Mouse (Mus musculus) hindbrain, embryonic 11.5 days (tissue): ENCODE data around the gene Papln. TPM values are rescaled to one million over a fixed set of nuclear protein-coding genes. Genes with fewer than 3 reads are reported as not detected.

Source experiments
- ATAC-seq: fragments of 200-750 bp; cut with Nextera tagmentation; 2 replicates; pipeline ENCODE4 v1.8.0; 2017; ENCODE audit warnings: mild to moderate bottlenecking, moderate TSS enrichment, moderate library complexity; ENCODE audit not compliant: low FRiP score
- DNase-seq: peaks from one replicate; pipeline ENCODE4 v3.0.0-alpha.2; 2015; ENCODE audit warnings: low spot score
- H3K27ac ChIP-seq: fragments of 300-500 bp; sonication (generic); 2 replicates; pipeline ENCODE4 v1.5.1; 2014; ENCODE audit warnings: mild to moderate bottlenecking, low read depth, low read length
- H3K27me3 ChIP-seq: fragments of 300-500 bp; sonication (generic); 2 replicates; pipeline ENCODE4 v1.6.1; 2014; ENCODE audit warnings: mild to moderate bottlenecking, low read length, moderate library complexity, mixed read lengths; ENCODE audit not compliant: control insufficient read depth, insufficient read depth
- H3K36me3 ChIP-seq: fragments of 300-500 bp; sonication (generic); 2 replicates; pipeline ENCODE4 v1.6.1; 2014; ENCODE audit warnings: mild to moderate bottlenecking, low read length, moderate library complexity, mixed read lengths; ENCODE audit not compliant: control insufficient read depth, insufficient read depth
- H3K4me1 ChIP-seq: fragments of 300-500 bp; sonication (generic); replicated peaks from 2 replicates; pipeline ENCODE4 v1.6.1; 2014; ENCODE audit warnings: low read length, mixed read lengths; ENCODE audit not compliant: control insufficient read depth, insufficient read depth
- H3K4me2 ChIP-seq: fragments of 300-500 bp; sonication (generic); replicated peaks from 2 replicates; pipeline ENCODE4 v1.6.1; 2014; ENCODE audit warnings: mild to moderate bottlenecking, low read depth, low read length
- H3K4me3 ChIP-seq: fragments of 300-500 bp; sonication (generic); 2 replicates; pipeline ENCODE4 v1.5.1; 2014; ENCODE audit warnings: low read depth, low read length
- H3K9ac ChIP-seq: fragments of 300-500 bp; sonication (generic); 2 replicates; pipeline ENCODE4 v1.6.1; 2014; ENCODE audit warnings: low read depth, low read length
- H3K9me3 ChIP-seq: fragments of 300-500 bp; sonication (generic); 2 replicates; pipeline ENCODE4 v1.6.1; 2016; ENCODE audit warnings: low read length; ENCODE audit not compliant: control insufficient read depth
- WGBS: fragments of 180-500 bp; shearing (Covaris S2); extraction: QIAGEN DNeasy Blood & Tissue Kit; methylation state at CpG from one replicate; pipeline ENCODE4 v1.1.7; 2014; 5-methylcytosine and 5-hydroxymethylcytosine counted together
- polyA plus RNA-seq: library from polyadenylated mRNA; unstranded; fragments of >200 nt; fragmentation: Nextera tagmentation; extraction: Ambion mirVana; gene quantifications from 2 replicates; pipeline ENCODE4 v1.2.1, GENCODE M21; 2014

The Papln gene
- polyA plus RNA-seq, 1 experiment from 2014 or later, result 0.11 TPM

GRCm38 (mm10) chr12:83734047-83734446 is 29.4 kb upstream of the Papln start:
- Histone ChIP-seq H3K4me3 (no peak overlapping the region), H3K4me2 (no peak overlapping the region), H3K27me3 (no peaks in the 10 kb centered on the region), H3K36me3 (0 out of 2 replicates have a peak, but pooled peaks cover 5% of the 10 kb centered on the region), H3K9me3 (no peaks in the 10 kb centered on the region), H3K27ac (no peak overlapping the region), H3K4me1 (no peaks in the 10 kb centered on the region), H3K9ac (no peak overlapping the region)
- DNase-seq, result no peak
- ATAC-seq, result no peak
- WGBS, result 96% methylated on average over 10 of the region's 10 CpGs

- H3K36me3 ChIP-seq, result 0 out of 2 replicates have a peak, but pooled peaks cover 5% of the 10 kb centered on the region
- no peak overlapping the region for H3K27ac ChIP-seq
- H3K9me3 ChIP-seq, result no peaks in the 10 kb centered on the region
- H3K4me2 ChIP-seq, result no peak overlapping the region
- H3K27me3 ChIP-seq, result no peaks in the 10 kb centered on the region
- 92% methylated on average over 8 of the region's 8 CpGs for WGBS
- DNase-seq (no peak), ATAC-seq (no peak)
- no peaks in the 10 kb centered on the region for H3K4me1 ChIP-seq
- no peak overlapping the region for H3K4me3 ChIP-seq
- H3K9ac ChIP-seq, result no peak overlapping the region
Measured at GRCm38 (mm10) chr12:83736236-83736635, 27.2 kb upstream of the Papln start.

- no peaks in the 10 kb centered on the region for H3K4me1 ChIP-seq
- no peaks in the 10 kb centered on the region for H3K27me3 ChIP-seq
- 90% methylated on average over 1 of the region's 1 CpGs for WGBS
- no peaks in the 10 kb centered on the region for H3K36me3 ChIP-seq
- H3K4me2 ChIP-seq, result no peak overlapping the region
- H3K9me3 ChIP-seq, result no peaks in the 10 kb centered on the region
- ATAC-seq (no peak), DNase-seq (no peak)
- H3K27ac ChIP-seq, result no peak overlapping the region
- H3K9ac ChIP-seq, result no peak overlapping the region
- H3K4me3 ChIP-seq, result no peak overlapping the region
Measured at GRCm38 (mm10) chr12:83738651-83739050, 24.8 kb upstream of the Papln start.

GRCm38 (mm10) chr12:83741722-83742121 is 21.7 kb upstream of the Papln start:
- Histone ChIP-seq H3K4me3 (no peak overlapping the region), H3K4me1 (no peaks in the 10 kb centered on the region), H3K4me2 (no peak overlapping the region), H3K9me3 (no peaks in the 10 kb centered on the region), H3K9ac (no peak overlapping the region), H3K27me3 (no peaks in the 10 kb centered on the region), H3K36me3 (no peaks in the 10 kb centered on the region), H3K27ac (no peak overlapping the region)
- no peak for DNase-seq
- ATAC-seq, result no peak
- 70% methylated on average over 5 of the region's 5 CpGs for WGBS

GRCm38 (mm10) chr12:83742834-83743233 is 20.6 kb upstream of the Papln start:
- WGBS, result 79% methylated on average over 4 of the region's 4 CpGs

GRCm38 (mm10) chr12:83743712-83744111 is 19.7 kb upstream of the Papln start:
- H3K4me1 ChIP-seq, result no peaks in the 10 kb centered on the region
- H3K27me3 ChIP-seq, result no peaks in the 10 kb centered on the region
- DNase-seq (no peak), ATAC-seq (no peak)
- no peaks in the 10 kb centered on the region for H3K9me3 ChIP-seq
- no peak overlapping the region for H3K4me3 ChIP-seq
- H3K4me2 ChIP-seq, result no peak overlapping the region
- H3K27ac ChIP-seq, result no peak overlapping the region
- WGBS, result 77% methylated on average over 3 of the region's 3 CpGs
- H3K9ac ChIP-seq, result no peak overlapping the region
- H3K36me3 ChIP-seq, result no peaks in the 10 kb centered on the region

More at GRCm38 (mm10) chr12:83742834-83743233, 20.6 kb upstream of the Papln start:
- DNase-seq (no peak), ATAC-seq (no peak)
- Histone ChIP-seq H3K4me3 (no peak overlapping the region), H3K9me3 (no peaks in the 10 kb centered on the region), H3K36me3 (no peaks in the 10 kb centered on the region), H3K27ac (no peak overlapping the region), H3K9ac (no peak overlapping the region), H3K27me3 (no peaks in the 10 kb centered on the region), H3K4me2 (no peak overlapping the region), H3K4me1 (no peaks in the 10 kb centered on the region)

GRCm38 (mm10) chr12:83749186-83749585 is 14.2 kb upstream of the Papln start:
- DNase-seq, result no peak
- Histone ChIP-seq H3K9me3 (no peaks in the 10 kb centered on the region), H3K27me3 (no peaks in the 10 kb centered on the region), H3K36me3 (no peaks in the 10 kb centered on the region), H3K9ac (no peak overlapping the region), H3K4me2 (no peak overlapping the region), H3K4me3 (no peak overlapping the region), H3K27ac (no peak overlapping the region), H3K4me1 (no peaks in the 10 kb centered on the region)
- no peak for ATAC-seq
- 63% methylated on average over 1 of the region's 1 CpGs for WGBS

GRCm38 (mm10) chr12:83752495-83752894 is 10.9 kb upstream of the Papln start:
- no peaks in the 10 kb centered on the region for H3K27me3 ChIP-seq
- no peak overlapping the region for H3K4me2 ChIP-seq
- H3K27ac ChIP-seq, result no peak overlapping the region
- no peaks in the 10 kb centered on the region for H3K9me3 ChIP-seq
- DNase-seq (no peak), ATAC-seq (no peak)
- H3K9ac ChIP-seq, result no peak overlapping the region
- no peak overlapping the region for H3K4me3 ChIP-seq
- no peaks in the 10 kb centered on the region for H3K4me1 ChIP-seq
- WGBS, result 67% methylated on average over 2 of the region's 2 CpGs
- no peaks in the 10 kb centered on the region for H3K36me3 ChIP-seq

GRCm38 (mm10) chr12:83758735-83759134 is 4.7 kb upstream of the Papln start:
- Histone ChIP-seq H3K4me2 (no peak overlapping the region), H3K36me3 (no peaks in the 10 kb centered on the region), H3K9ac (no peak overlapping the region), H3K27me3 (no peaks in the 10 kb centered on the region), H3K27ac (no peak overlapping the region), H3K4me3 (no peak overlapping the region), H3K4me1 (peaks cover 4% of the 10 kb centered on the region; the same call in 1 of the 2 replicates), H3K9me3 (no peaks in the 10 kb centered on the region)
- DNase-seq, result no peak
- ATAC-seq, result no peak
- WGBS, result 71% methylated on average over 10 of the region's 10 CpGs
